Mouse (Mus musculus) bone marrow macrophage, adult 2 months (primary cell): ENCODE results near the gene Stradb.

Experiments
- CTCF ChIP-seq: IDR thresholded peaks from 2 replicates; pipeline ENCODE4 v1.5.1; 2012; ENCODE audit warnings: low read depth, mild to moderate bottlenecking, low read length, moderate library complexity
- POLR2A ChIP-seq: IDR thresholded peaks from 2 replicates; pipeline ENCODE4 v1.6.1; 2012; ENCODE audit warnings: mild to moderate bottlenecking, low read depth, low read length, borderline replicate concordance

- TF ChIP-seq CTCF (no peak), POLR2A (no peak)
These were observed 414 bp upstream of the Stradb start for GRCm38 (mm10) chr1:58972851-58973365.
